Mouse (Mus musculus) left cerebral cortex, adult 9 months (tissue): Measurements from ENCODE around the gene Ipo7.
"Not testable (repeated sequence)": the region's sequence is repeated elsewhere in the genome, so short reads cannot be mapped to it uniquely, and the experiment has no call there.

Experiments used
- DNase-seq, 2 experiments: peaks; one replicate each; pipeline ENCODE4 v3.0.0; 2022; ENCODE audit warnings: low spot score in 2 of 2

The Ipo7 gene

GRCm38 (mm10) chr7:110018117-110018630 is at the start of gene Ipo7:
Gene Ipo7, plus strand, starts transcription at chr7:110018274.
- DNase-seq = peak; percentile 71 to 92

GRCm38 (mm10) chr7:109968924-109969450 is 49.1 kb upstream of the Ipo7 start:
- no peak for DNase-seq

- no peak for DNase-seq
Measured at GRCm38 (mm10) chr7:109969542-109969941, 48.5 kb upstream of the Ipo7 start.

- no peak for DNase-seq
Measured at GRCm38 (mm10) chr7:109975966-109976715, 41.9 kb upstream of the Ipo7 start.

- DNase-seq = not testable (repeated sequence)
Measured at GRCm38 (mm10) chr7:109977131-109977530, 40.9 kb upstream of the Ipo7 start.

GRCm38 (mm10) chr7:109984608-109985007 is 33.5 kb upstream of the Ipo7 start:
- DNase-seq = not testable (repeated sequence)

- no peak for DNase-seq
Measured at GRCm38 (mm10) chr7:109985661-109986132, 32.4 kb upstream of the Ipo7 start.

GRCm38 (mm10) chr7:109986133-109986669 is 31.9 kb upstream of the Ipo7 start:
- peak; percentile 97 to 99 for DNase-seq

- peak in 1 of 2 experiments; percentile 35 for DNase-seq
Measured at GRCm38 (mm10) chr7:109986775-109987174, 31.3 kb upstream of the Ipo7 start, which contains the start of gene Tmem41b. Gene Tmem41b, minus strand, starts transcription at chr7:109986929.

GRCm38 (mm10) chr7:109991286-109991685 is 26.8 kb upstream of the Ipo7 start:
- DNase-seq = no peak

- DNase-seq = no peak
Measured at GRCm38 (mm10) chr7:109993157-109993959, 24.7 kb upstream of the Ipo7 start.

- no peak for DNase-seq
Measured at GRCm38 (mm10) chr7:109998388-109998787, 19.7 kb upstream of the Ipo7 start.

GRCm38 (mm10) chr7:110002092-110002491 is 16.0 kb upstream of the Ipo7 start:
- DNase-seq = no peak

GRCm38 (mm10) chr7:110002968-110003367 is 15.1 kb upstream of the Ipo7 start:
- DNase-seq = peak in 1 of 2 experiments; percentile 15

- no peak for DNase-seq
Measured at GRCm38 (mm10) chr7:110005976-110006375, 12.1 kb upstream of the Ipo7 start.

GRCm38 (mm10) chr7:110006471-110007195 is 11.4 kb upstream of the Ipo7 start:
- no peak for DNase-seq

- DNase-seq = no peak
Measured at GRCm38 (mm10) chr7:110008513-110008912, 9.6 kb upstream of the Ipo7 start.

GRCm38 (mm10) chr7:110009084-110009483 is 9.0 kb upstream of the Ipo7 start:
- no peak for DNase-seq

- DNase-seq = no peak
Measured at GRCm38 (mm10) chr7:110011417-110011816, 6.7 kb upstream of the Ipo7 start.

- DNase-seq = no peak
Measured at GRCm38 (mm10) chr7:110014272-110014671, 3.8 kb upstream of the Ipo7 start.
